Mouse (Mus musculus): ENCODE results near the gene Birc6.

DNA sequence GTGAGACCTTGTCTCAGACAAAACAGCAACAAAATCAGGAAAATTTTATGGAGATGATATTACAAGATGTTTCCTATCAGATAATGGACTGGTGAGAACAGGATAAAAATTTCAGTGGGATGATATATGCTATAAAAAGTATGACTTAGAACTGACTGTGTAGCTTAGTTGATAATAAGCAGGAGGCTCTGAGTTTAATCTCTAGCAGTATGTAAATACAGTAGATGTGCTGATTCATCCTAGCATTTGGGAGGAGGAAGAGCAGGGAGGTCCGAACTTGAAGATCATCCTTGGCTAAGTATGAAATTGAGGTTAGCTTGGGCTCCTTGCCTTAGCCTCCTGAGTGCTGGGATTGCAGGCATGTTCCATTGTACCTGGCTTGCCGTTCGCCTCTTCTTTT, 36.5 kb upstream of the Birc6 start:
- TF ChIP-seq POLR2A (IDR thresholded peaks at IDR 0.05; ENCODE audit: insufficient read depth, low read depth, low read length) = no peak
- TF ChIP-seq CTCF (IDR thresholded peaks at IDR 0.05; ENCODE audit: insufficient read depth, low read depth, low read length) = no peak
